Mouse (Mus musculus): ENCODE measurements around the gene Cxcr2. TPM values are rescaled to one million over a fixed set of nuclear protein-coding genes. Genes with fewer than 3 reads are reported as not detected.
"Not testable (repeated sequence)": the region's sequence is repeated elsewhere in the genome, so short reads cannot be mapped to it uniquely, and the experiment has no call there.

Gene Cxcr2
- polyA plus RNA-seq, 1 experiment from 2014 or later = 0.21 TPM

DNA sequence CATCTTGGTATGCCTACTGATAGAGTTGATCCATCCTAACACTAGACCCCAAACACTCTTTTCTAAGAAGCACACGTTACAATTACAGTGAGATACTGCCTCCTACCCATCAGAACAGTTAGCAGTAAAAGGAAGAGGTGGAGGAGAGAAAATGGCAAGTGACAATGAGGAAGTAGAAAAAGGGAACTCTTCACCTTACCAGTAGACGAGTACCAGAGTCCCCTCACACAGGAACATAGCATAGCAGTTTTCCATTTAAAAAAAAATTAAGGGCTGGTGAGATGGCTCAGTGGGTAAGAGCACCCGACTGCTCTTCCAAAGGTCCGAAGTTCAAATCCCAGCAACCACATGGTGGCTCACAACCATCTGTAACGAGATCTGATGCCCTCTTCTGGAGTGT is 5.8 kb downstream of the Cxcr2 start:
- H3K9me3 ChIP-seq (ENCODE audit: control insufficient read depth, low read length); ATAC-seq (ENCODE audit: low read depth); H3K4me2 ChIP-seq (ENCODE audit: low read depth, low read length); H3K27me3 ChIP-seq (ENCODE audit: control insufficient read depth, insufficient read depth, low read depth, low read length); H3K4me1 ChIP-seq (replicated peaks; ENCODE audit: control insufficient read depth, insufficient read depth, low read length); H3K4me3 ChIP-seq (ENCODE audit: low read length); H3K9ac ChIP-seq (ENCODE audit: low read length); H3K36me3 ChIP-seq (ENCODE audit: control insufficient read depth, insufficient read depth, low read length); H3K27ac ChIP-seq (ENCODE audit: low read length): not testable (repeated sequence)
- WGBS = 78% methylated on average over 4 of the region's 5 CpGs

DNA sequence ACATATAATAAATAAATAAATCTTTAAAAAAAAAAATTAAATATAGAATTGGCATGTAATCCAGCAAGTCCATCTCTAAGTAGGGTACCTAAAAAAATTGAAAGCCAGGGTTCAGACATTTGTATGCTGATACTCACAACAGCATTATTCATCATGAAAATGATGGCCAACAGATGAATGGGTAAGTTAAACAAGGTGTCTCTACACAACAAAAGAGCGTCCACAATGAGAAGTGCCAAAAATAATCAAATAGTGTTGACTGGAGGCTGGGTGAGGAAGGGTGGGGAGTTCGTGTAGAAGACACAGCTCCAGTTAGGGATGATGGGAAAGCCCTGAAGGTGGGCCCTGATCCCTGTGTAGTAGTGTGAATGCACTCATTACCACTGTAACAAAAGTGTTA is 6.2 kb downstream of the Cxcr2 start:
- H3K4me1 ChIP-seq (replicated peaks; ENCODE audit: control insufficient read depth, insufficient read depth, low read length) = peaks cover 6% of the 10 kb centered on the region; the same call in 1 of the 2 replicates
- H3K36me3 ChIP-seq (ENCODE audit: control insufficient read depth, insufficient read depth, low read length) = no peaks in the 10 kb centered on the region
- no peak overlapping the region for H3K9ac ChIP-seq (ENCODE audit: low read length)
- no peak for ATAC-seq (ENCODE audit: low read depth)
- H3K9me3 ChIP-seq (ENCODE audit: control insufficient read depth, low read length) = no peaks in the 10 kb centered on the region
- no peak overlapping the region for H3K4me2 ChIP-seq (ENCODE audit: low read depth, low read length)
- no peak overlapping the region for H3K4me3 ChIP-seq (ENCODE audit: low read length)
- 63% methylated on average over 2 of the region's 2 CpGs for WGBS
- no peaks in the 10 kb centered on the region for H3K27me3 ChIP-seq (ENCODE audit: control insufficient read depth, insufficient read depth, low read depth, low read length)
- no peak overlapping the region for H3K27ac ChIP-seq (ENCODE audit: low read length)

DNA sequence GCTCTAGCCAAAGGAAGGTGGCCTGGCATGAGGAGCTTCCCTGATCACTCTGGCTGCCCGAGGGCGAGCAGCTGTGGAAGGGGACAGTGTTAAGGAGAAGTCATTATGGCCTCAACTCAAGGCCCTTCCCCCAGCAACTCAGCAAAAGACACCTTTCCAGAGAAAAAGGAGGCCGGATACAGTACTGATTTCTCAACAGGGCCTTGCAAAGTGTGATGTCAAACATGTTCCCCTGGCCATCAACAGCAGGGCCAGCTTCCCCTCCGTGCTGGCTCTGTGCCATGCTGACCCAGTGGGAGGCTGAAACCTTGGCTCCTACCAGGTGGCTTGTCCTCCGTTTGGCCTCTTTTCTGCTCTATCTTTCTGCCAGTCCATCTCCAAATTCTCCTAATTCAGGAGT is 13.3 kb downstream of the Cxcr2 start:
- Histone ChIP-seq H3K9ac (ENCODE audit: low read length) (no peak overlapping the region), H3K9me3 (ENCODE audit: control insufficient read depth, low read length) (no peaks in the 10 kb centered on the region), H3K27me3 (ENCODE audit: control insufficient read depth, insufficient read depth, low read depth, low read length) (no peaks in the 10 kb centered on the region), H3K4me2 (ENCODE audit: low read depth, low read length) (no peak overlapping the region), H3K4me1 (replicated peaks; ENCODE audit: control insufficient read depth, insufficient read depth, low read length) (0 out of 2 replicates have a peak, but pooled peaks cover 2% of the 10 kb centered on the region), H3K4me3 (ENCODE audit: low read length) (no peak overlapping the region), H3K27ac (ENCODE audit: low read length) (no peak overlapping the region), H3K36me3 (ENCODE audit: control insufficient read depth, insufficient read depth, low read length) (no peaks in the 10 kb centered on the region)
- WGBS = 59% methylated on average over 5 of the region's 5 CpGs
- ATAC-seq (ENCODE audit: low read depth) = no peak

DNA sequence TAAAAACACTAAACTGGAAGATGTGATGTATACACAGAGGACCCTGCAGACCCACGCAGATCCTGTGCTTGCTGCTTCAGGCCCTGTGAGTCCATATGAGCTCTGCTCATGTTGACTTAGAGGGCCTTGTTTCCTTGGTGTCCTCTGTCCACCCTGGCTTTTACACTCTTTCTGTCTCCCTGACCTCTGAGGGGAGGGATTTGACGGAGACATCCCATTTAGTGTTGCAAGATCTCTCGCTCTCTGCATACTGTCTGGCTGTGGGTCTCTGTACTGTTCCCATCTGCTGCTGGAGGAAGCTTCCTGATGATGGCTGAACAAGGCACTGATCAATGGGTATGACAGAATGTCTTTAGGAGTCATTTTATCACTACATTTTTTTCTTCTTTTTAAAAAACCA is 15.9 kb downstream of the Cxcr2 start:
- ATAC-seq (ENCODE audit: low read depth) = no peak
- 84% methylated on average over 3 of the region's 3 CpGs for WGBS

DNA sequence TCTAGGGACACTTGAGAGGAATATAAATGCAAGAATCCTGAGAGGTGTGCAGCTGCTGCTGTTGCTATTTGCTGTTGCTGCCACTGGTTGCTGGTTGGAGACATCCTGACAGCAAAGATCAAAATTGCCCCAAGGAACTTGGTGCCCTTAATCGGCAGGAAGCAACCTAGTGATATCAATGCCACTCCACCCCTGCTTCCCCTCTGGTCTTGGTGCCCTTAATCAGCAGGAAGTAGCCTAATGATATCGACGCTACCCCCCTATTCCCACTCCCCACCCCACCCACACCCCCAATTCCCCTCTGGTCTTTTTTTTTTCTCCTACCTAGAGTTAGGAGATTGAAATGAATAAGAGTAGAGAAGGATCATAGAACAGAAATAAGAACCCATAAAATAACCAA is 18.9 kb downstream of the Cxcr2 start:
- Histone ChIP-seq H3K27me3 (ENCODE audit: control insufficient read depth, insufficient read depth, low read depth, low read length) (no peaks in the 10 kb centered on the region), H3K9me3 (ENCODE audit: control insufficient read depth, low read length) (no peaks in the 10 kb centered on the region), H3K27ac (ENCODE audit: low read length) (no peak overlapping the region), H3K9ac (ENCODE audit: low read length) (no peak overlapping the region), H3K4me1 (replicated peaks; ENCODE audit: control insufficient read depth, insufficient read depth, low read length) (peaks cover 4% of the 10 kb centered on the region), H3K4me2 (ENCODE audit: low read depth, low read length) (no peak overlapping the region), H3K4me3 (ENCODE audit: low read length) (no peak overlapping the region), H3K36me3 (ENCODE audit: control insufficient read depth, insufficient read depth, low read length) (no peaks in the 10 kb centered on the region)
- 73% methylated on average over 3 of the region's 3 CpGs for WGBS
- ATAC-seq (ENCODE audit: low read depth) = no peak

More for the DNA sequence above, 15.9 kb downstream of the Cxcr2 start:
- no peak overlapping the region for H3K27ac ChIP-seq (ENCODE audit: low read length)
- no peak overlapping the region for H3K4me3 ChIP-seq (ENCODE audit: low read length)
- H3K4me1 ChIP-seq (replicated peaks; ENCODE audit: control insufficient read depth, insufficient read depth, low read length) = 0 out of 2 replicates have a peak, but pooled peaks cover 2% of the 10 kb centered on the region
- H3K9ac ChIP-seq (ENCODE audit: low read length) = no peak overlapping the region
- no peaks in the 10 kb centered on the region for H3K9me3 ChIP-seq (ENCODE audit: control insufficient read depth, low read length)
- H3K27me3 ChIP-seq (ENCODE audit: control insufficient read depth, insufficient read depth, low read depth, low read length) = no peaks in the 10 kb centered on the region
- no peak overlapping the region for H3K4me2 ChIP-seq (ENCODE audit: low read depth, low read length)
- no peaks in the 10 kb centered on the region for H3K36me3 ChIP-seq (ENCODE audit: control insufficient read depth, insufficient read depth, low read length)

DNA sequence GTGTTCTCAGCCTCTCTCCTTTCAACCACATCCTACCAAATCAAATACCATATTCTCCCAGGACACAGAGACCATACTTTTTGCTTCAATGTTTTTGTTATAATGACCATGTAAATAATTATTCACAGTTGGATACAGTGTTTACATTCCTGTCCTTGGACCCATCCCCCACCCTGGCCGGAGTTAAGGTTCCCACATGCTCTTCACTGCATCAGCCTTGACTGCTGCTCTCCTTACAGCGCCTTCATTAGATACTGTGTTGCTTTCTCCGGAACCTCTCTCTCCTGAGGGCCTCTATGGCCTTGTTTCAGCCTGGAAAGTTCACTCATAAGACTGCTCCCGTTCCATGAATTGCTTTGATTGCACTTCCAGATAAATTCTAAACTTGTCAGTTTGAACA is 21.9 kb downstream of the Cxcr2 start:
- no peak overlapping the region for H3K4me3 ChIP-seq (ENCODE audit: low read length)
- no peak overlapping the region for H3K27ac ChIP-seq (ENCODE audit: low read length)
- ATAC-seq (ENCODE audit: low read depth) = peak; percentile 32; the same call in 1 of the 2 replicates
- H3K9me3 ChIP-seq (ENCODE audit: control insufficient read depth, low read length) = no peaks in the 10 kb centered on the region
- H3K27me3 ChIP-seq (ENCODE audit: control insufficient read depth, insufficient read depth, low read depth, low read length) = no peaks in the 10 kb centered on the region
- no peak overlapping the region for H3K4me2 ChIP-seq (ENCODE audit: low read depth, low read length)
- peaks cover 5% of the 10 kb centered on the region for H3K4me1 ChIP-seq (replicated peaks; ENCODE audit: control insufficient read depth, insufficient read depth, low read length)
- WGBS = 49% methylated on average over 4 of the region's 4 CpGs
- no peaks in the 10 kb centered on the region for H3K36me3 ChIP-seq (ENCODE audit: control insufficient read depth, insufficient read depth, low read length)
- H3K9ac ChIP-seq (ENCODE audit: low read length) = no peak overlapping the region

DNA sequence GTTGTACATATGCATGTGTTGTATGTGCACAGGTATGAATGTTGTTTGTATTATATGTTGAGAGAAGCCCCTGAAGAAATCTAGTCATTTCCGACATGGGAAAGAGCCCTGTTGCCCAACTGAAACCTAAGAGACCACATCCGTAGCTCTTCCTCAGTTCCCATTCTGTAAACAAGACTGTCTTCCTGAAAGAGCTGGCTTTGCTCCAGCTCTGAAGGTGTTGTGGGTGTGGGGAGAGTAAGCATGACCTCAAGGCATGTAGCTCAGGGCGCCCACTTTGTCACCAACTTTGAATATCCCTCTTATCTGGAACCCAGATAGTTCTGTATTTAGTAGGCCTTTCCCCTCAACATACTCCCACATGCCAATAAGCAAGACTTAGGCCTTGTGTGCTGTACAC is 24.8 kb downstream of the Cxcr2 start:
- no peak overlapping the region for H3K4me3 ChIP-seq (ENCODE audit: low read length)
- H3K36me3 ChIP-seq (ENCODE audit: control insufficient read depth, insufficient read depth, low read length) = no peaks in the 10 kb centered on the region
- H3K27me3 ChIP-seq (ENCODE audit: control insufficient read depth, insufficient read depth, low read depth, low read length) = no peaks in the 10 kb centered on the region
- 71% methylated on average over 3 of the region's 3 CpGs for WGBS
- no peak overlapping the region for H3K4me2 ChIP-seq (ENCODE audit: low read depth, low read length)
- no peak overlapping the region for H3K27ac ChIP-seq (ENCODE audit: low read length)
- no peak for ATAC-seq (ENCODE audit: low read depth)
- H3K4me1 ChIP-seq (replicated peaks; ENCODE audit: control insufficient read depth, insufficient read depth, low read length) = peaks cover 6% of the 10 kb centered on the region
- H3K9me3 ChIP-seq (ENCODE audit: control insufficient read depth, low read length) = no peaks in the 10 kb centered on the region
- H3K9ac ChIP-seq (ENCODE audit: low read length) = no peak overlapping the region

DNA sequence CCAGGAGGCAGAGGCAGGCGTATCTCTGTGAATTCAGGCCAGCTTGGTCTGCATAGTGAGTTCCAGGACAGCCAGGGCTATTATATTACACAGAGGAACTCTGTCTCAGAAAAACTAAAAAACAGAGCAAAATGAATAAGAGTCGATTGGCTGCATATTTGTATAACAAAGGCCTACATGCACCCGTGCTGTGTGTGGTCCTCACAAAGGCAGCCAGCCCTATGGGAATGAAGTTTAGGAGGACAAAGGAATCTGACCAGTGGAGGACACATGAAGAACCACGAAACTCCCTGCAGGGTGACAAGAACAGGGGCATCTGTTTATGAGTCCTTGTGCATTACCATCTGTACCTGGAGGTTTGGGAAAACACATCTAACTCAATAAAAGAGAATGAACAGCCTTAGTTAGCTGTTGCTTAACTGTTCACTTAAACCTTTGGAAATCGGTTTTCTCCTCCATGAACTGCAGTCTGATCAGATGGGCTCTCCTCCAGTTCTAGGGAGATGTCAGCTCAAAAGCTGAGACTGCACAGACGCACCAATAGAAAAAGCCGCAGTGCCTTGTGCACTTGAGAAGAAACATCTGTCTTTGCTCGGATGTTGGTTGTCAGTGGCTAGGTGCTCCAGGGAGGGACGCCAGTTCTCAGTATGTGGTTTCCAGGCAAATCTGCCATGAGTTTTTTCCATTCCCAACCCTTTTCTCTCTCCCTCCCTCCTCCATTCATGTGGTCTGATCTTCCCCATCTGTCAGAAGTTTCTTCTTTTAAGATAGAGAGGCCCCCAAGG is 26.0 kb downstream of the Cxcr2 start:
- no peaks in the 10 kb centered on the region for H3K9me3 ChIP-seq (ENCODE audit: control insufficient read depth, low read length)
- H3K4me3 ChIP-seq (ENCODE audit: low read length) = no peak overlapping the region
- 42% methylated on average over 9 of the region's 9 CpGs for WGBS
- no peak overlapping the region for H3K9ac ChIP-seq (ENCODE audit: low read length)
- H3K27me3 ChIP-seq (ENCODE audit: control insufficient read depth, insufficient read depth, low read depth, low read length) = no peaks in the 10 kb centered on the region
- H3K4me1 ChIP-seq (replicated peaks; ENCODE audit: control insufficient read depth, insufficient read depth, low read length) = peaks cover 6% of the 10 kb centered on the region
- peak overlapping the region; percentile 77 for H3K27ac ChIP-seq (ENCODE audit: low read length)
- peak; percentile 95 for ATAC-seq (ENCODE audit: low read depth)
- no peak overlapping the region for H3K4me2 ChIP-seq (ENCODE audit: low read depth, low read length)
- no peaks in the 10 kb centered on the region for H3K36me3 ChIP-seq (ENCODE audit: control insufficient read depth, insufficient read depth, low read length)

DNA sequence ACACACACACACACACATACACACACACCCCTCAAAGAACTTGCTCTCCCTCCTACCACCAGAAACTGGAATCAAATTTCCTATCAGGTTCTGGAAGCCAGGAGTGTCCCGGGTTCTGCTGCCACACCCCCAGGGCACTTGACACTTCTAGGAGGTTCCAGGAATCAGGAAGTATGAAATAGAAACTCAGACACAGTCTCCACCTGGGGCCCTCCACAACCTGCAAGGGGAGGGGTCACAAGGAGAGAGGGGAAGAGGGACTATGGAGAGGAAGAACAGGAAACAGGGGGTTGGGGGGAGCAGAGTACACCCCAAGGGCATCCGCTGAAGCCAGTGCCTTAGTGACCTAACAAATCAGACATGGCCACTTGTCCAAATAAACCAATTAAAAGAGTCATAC is 27.7 kb downstream of the Cxcr2 start:
- WGBS = 46% methylated on average over 2 of the region's 2 CpGs
- Histone ChIP-seq H3K4me1 (replicated peaks; ENCODE audit: control insufficient read depth, insufficient read depth, low read length) (peaks cover 2% of the 10 kb centered on the region; the same call in 1 of the 2 replicates), H3K27me3 (ENCODE audit: control insufficient read depth, insufficient read depth, low read depth, low read length) (no peaks in the 10 kb centered on the region), H3K9ac (ENCODE audit: low read length) (no peak overlapping the region), H3K27ac (ENCODE audit: low read length) (no peak overlapping the region), H3K4me2 (ENCODE audit: low read depth, low read length) (no peak overlapping the region), H3K36me3 (ENCODE audit: control insufficient read depth, insufficient read depth, low read length) (no peaks in the 10 kb centered on the region), H3K9me3 (ENCODE audit: control insufficient read depth, low read length) (no peaks in the 10 kb centered on the region), H3K4me3 (ENCODE audit: low read length) (no peak overlapping the region)
- no peak for ATAC-seq (ENCODE audit: low read depth)
